Mouse (Mus musculus): ENCODE data around the gene Igsf9b. TPM values are rescaled to one million over a fixed set of nuclear protein-coding genes. Genes with fewer than 3 reads are reported as not detected.

Igsf9b gene
- polyA plus RNA-seq, 1 experiment from 2014 or later, result 2.2 TPM

DNA sequence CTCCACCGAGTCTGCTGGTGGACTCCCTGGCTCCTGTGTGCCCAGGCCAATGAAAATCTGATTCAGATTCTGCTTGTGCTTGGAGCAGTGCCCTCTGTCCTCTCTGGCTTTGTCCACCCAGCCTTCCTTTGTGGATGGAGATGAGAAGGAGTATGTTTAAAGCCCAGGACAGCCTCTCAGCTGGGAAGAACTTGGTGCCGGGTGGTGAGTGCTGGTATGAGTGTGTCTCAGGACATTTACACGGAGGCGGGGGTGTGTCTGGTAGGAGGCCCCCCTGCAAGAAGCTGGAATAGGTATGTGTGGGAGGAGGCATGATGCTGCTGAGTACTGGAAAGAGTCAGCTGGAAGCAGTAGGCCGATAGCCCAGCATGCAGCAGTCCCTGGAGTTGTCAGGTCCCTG lies 3.3 kb downstream of the Igsf9b start:
- Histone ChIP-seq H3K4me1 (ENCODE audit: insufficient read depth) (peaks cover 2% of the 10 kb centered on the region; the same call in 1 of the 2 replicates), H3K4me3 (ENCODE audit: low read depth, low read length) (no peak overlapping the region), H3K27ac (ENCODE audit: low read depth) (no peak overlapping the region), H3K9ac (no peak overlapping the region), H3K27me3 (ENCODE audit: insufficient read depth, low read length) (peaks cover 27% of the 10 kb centered on the region), H3K9me3 (ENCODE audit: low read depth, low read length) (no peaks in the 10 kb centered on the region), H3K36me3 (ENCODE audit: insufficient read depth) (no peaks in the 10 kb centered on the region), H3K4me2 (no peak overlapping the region)
- no peak for ATAC-seq (ENCODE audit: insufficient read depth)
- DNase-seq, result no peak
- WGBS, result 52% methylated on average over 5 of the region's 5 CpGs
- no peak for TF ChIP-seq CTCF (IDR thresholded peaks at IDR 0.05; ENCODE audit: low read depth)

DNA sequence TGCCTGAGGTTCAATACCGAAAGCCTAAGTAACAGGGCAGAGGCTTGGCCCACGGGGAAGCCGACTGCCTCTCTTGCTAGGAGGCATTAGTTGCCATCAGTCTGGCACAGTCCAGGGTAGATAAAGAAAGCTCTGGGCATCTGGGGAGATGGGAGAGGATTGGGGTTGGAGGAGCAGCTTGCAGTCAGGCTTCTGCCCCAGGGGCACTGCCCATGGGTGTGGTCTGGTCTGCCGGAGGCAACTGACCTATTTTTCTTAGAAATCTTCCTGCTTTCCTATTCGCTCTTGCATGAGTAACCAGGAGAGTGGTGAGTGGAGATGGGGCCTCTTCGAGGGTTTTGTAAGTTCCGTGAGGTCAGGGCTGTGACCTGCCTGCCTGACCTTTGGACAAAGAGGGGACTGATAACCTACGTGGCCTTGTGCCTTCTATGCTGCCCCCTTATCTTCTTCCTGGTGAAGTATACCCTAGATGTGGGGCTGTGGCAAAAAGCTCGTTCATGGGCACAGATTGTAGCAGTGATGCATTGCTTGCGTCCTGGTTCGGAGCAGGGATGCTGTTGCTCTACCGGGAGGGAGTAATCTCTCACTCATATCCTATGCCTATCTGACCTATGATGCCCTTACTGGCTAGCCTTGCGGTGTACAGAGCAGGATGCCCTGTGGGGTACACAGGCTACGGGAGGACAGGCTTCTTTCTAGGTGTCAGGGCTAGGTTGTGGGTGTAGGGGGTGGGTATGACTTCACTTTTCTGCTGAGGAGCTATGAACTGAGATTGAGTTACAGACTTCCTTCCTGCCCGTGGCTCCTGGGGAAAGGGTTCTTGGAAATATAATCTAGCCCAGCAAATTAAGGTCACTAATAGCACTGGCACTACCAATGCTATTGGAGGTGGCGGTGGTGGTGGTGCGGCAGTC lies 4.8 kb downstream of the Igsf9b start:
- no peak overlapping the region for H3K9ac ChIP-seq
- DNase-seq, result no peak
- H3K36me3 ChIP-seq (ENCODE audit: insufficient read depth), result no peaks in the 10 kb centered on the region
- H3K27ac ChIP-seq (ENCODE audit: low read depth), result no peak overlapping the region
- TF ChIP-seq CTCF (IDR thresholded peaks at IDR 0.05; ENCODE audit: low read depth), result no peak
- 41% methylated on average over 17 of the region's 17 CpGs for WGBS
- H3K27me3 ChIP-seq (ENCODE audit: insufficient read depth, low read length), result peaks cover 22% of the 10 kb centered on the region
- no peaks in the 10 kb centered on the region for H3K4me1 ChIP-seq (ENCODE audit: insufficient read depth)
- no peak overlapping the region for H3K4me2 ChIP-seq
- no peak for ATAC-seq (ENCODE audit: insufficient read depth)
- H3K9me3 ChIP-seq (ENCODE audit: low read depth, low read length), result no peaks in the 10 kb centered on the region
- no peak overlapping the region for H3K4me3 ChIP-seq (ENCODE audit: low read depth, low read length)

DNA sequence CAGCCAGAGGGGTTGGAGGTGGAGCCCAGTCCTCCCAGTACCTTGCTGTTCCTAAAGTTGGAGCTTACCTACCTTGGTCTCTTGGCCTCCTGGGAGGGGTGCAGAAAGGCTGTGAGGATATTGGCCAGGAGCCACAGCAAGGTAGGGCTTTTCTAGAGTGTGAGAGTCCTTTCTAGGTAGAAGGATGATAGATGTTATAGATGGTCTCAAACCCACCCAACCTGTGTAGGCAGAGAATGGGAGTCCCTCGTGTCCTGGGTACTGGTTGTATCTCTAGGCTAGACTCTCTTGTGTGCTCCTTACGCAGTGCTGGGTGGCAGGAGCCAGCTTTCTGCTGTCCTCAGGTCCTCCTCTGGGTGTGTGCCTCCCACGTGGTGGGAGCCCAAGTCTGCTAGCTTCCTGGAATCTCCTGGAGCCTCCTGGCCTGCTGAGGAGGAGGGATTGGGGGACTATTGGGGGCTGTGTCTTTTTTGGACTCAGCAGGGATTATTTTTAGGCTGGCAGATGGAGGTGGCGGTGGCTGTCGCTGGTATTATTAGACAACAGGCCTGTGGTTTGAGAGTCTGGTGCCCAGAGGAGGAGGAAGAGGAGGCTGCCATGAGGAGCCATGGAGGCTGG lies 5.6 kb downstream of the Igsf9b start:
- ATAC-seq (ENCODE audit: insufficient read depth), result no peak
- Histone ChIP-seq H3K4me1 (ENCODE audit: insufficient read depth) (no peaks in the 10 kb centered on the region), H3K27me3 (ENCODE audit: insufficient read depth, low read length) (peaks cover 16% of the 10 kb centered on the region), H3K9me3 (ENCODE audit: low read depth, low read length) (no peaks in the 10 kb centered on the region), H3K27ac (ENCODE audit: low read depth) (no peak overlapping the region), H3K4me2 (no peak overlapping the region), H3K4me3 (ENCODE audit: low read depth, low read length) (no peak overlapping the region), H3K9ac (no peak overlapping the region), H3K36me3 (ENCODE audit: insufficient read depth) (no peaks in the 10 kb centered on the region)
- DNase-seq, result no peak
- no peak for TF ChIP-seq CTCF (IDR thresholded peaks at IDR 0.05; ENCODE audit: low read depth)
- WGBS, result 60% methylated on average over 5 of the region's 5 CpGs

DNA sequence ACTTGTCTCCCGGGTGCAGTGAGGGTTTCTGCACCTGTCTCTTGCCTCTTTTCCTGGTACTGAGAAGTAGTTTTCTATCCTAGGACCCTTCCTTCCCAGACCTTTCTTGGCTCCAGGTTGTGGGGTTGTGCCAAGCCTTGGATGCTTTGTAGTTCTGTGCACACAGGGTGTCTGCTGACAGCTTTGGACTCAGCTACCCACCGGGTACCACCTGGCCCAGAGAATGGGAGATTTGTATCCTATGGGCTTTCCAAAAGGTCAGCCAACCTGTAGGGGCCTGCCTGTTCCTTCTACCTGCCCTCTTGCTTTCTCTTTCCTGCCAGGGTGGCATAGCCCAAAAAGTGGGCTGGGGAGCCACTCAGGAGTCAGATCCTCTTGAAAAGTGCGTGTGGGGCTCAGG lies 6.5 kb downstream of the Igsf9b start:
- Histone ChIP-seq H3K9ac (no peak overlapping the region), H3K9me3 (ENCODE audit: low read depth, low read length) (no peaks in the 10 kb centered on the region), H3K27ac (ENCODE audit: low read depth) (no peak overlapping the region), H3K27me3 (ENCODE audit: insufficient read depth, low read length) (peaks cover 7% of the 10 kb centered on the region), H3K4me3 (ENCODE audit: low read depth, low read length) (no peak overlapping the region), H3K4me2 (no peak overlapping the region), H3K36me3 (ENCODE audit: insufficient read depth) (no peaks in the 10 kb centered on the region), H3K4me1 (ENCODE audit: insufficient read depth) (no peaks in the 10 kb centered on the region)
- WGBS, result 58% methylated on average over 3 of the region's 3 CpGs
- ATAC-seq (ENCODE audit: insufficient read depth), result no peak
- no peak for TF ChIP-seq CTCF (IDR thresholded peaks at IDR 0.05; ENCODE audit: low read depth)
- DNase-seq, result no peak

DNA sequence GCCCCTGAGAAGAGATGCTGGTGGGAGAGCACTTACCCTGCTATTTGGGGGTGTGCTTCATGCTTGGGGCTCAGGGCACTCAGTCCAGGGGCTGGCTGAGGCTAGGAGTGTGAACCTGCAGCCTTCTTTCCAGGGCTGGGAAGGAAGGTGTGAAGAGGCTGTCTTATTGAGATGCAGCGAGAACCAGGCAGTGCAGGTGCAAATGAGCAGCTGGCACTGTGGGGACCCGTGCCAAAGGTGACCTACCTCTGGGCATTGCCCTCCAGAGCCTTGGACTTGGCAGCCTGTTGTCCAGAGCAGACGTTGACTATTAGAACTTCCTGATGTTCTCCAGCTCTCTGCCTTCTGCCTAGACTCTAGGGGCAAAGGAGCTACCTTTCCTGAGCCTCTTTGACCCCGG lies 7.6 kb downstream of the Igsf9b start:
- H3K9me3 ChIP-seq (ENCODE audit: low read depth, low read length), result no peaks in the 10 kb centered on the region
- no peak overlapping the region for H3K9ac ChIP-seq
- TF ChIP-seq CTCF (IDR thresholded peaks at IDR 0.05; ENCODE audit: low read depth), result no peak
- H3K27ac ChIP-seq (ENCODE audit: low read depth), result no peak overlapping the region
- no peak overlapping the region for H3K4me3 ChIP-seq (ENCODE audit: low read depth, low read length)
- H3K27me3 ChIP-seq (ENCODE audit: insufficient read depth, low read length), result no peaks in the 10 kb centered on the region
- H3K4me2 ChIP-seq, result no peak overlapping the region
- WGBS, result 11% methylated on average over 4 of the region's 4 CpGs
- ATAC-seq (ENCODE audit: insufficient read depth) (no peak), DNase-seq (no peak)
- no peaks in the 10 kb centered on the region for H3K4me1 ChIP-seq (ENCODE audit: insufficient read depth)
- H3K36me3 ChIP-seq (ENCODE audit: insufficient read depth), result no peaks in the 10 kb centered on the region

DNA sequence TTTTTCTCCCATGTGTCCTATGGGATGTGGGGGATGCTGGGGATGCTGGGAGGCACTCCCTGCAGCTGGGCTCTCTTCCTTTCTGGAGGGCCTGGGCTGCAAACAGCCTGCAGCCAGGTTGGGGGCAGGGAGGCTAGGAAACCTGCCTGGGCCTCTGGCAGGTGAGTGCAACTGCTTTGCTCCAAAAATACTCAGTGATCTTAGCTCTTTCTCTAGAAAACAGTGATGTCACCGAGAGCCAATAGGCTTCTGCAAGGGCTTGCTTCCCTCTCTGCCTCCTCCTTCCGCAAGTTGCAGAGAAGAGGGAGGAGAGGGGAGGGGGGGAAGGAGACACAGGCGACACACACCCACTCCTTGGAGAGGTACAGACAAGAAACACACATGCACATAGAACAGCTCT lies 8.3 kb downstream of the Igsf9b start:
- no peaks in the 10 kb centered on the region for H3K36me3 ChIP-seq (ENCODE audit: insufficient read depth)
- TF ChIP-seq CTCF (IDR thresholded peaks at IDR 0.05; ENCODE audit: low read depth), result no peak
- no peaks in the 10 kb centered on the region for H3K27me3 ChIP-seq (ENCODE audit: insufficient read depth, low read length)
- WGBS, result 7% methylated on average over 2 of the region's 3 CpGs
- H3K27ac ChIP-seq (ENCODE audit: low read depth), result no peak overlapping the region
- H3K9me3 ChIP-seq (ENCODE audit: low read depth, low read length), result no peaks in the 10 kb centered on the region
- no peak for ATAC-seq (ENCODE audit: insufficient read depth)
- no peak overlapping the region for H3K9ac ChIP-seq
- H3K4me3 ChIP-seq (ENCODE audit: low read depth, low read length), result no peak overlapping the region
- no peak for DNase-seq
- no peak overlapping the region for H3K4me2 ChIP-seq
- no peaks in the 10 kb centered on the region for H3K4me1 ChIP-seq (ENCODE audit: insufficient read depth)

DNA sequence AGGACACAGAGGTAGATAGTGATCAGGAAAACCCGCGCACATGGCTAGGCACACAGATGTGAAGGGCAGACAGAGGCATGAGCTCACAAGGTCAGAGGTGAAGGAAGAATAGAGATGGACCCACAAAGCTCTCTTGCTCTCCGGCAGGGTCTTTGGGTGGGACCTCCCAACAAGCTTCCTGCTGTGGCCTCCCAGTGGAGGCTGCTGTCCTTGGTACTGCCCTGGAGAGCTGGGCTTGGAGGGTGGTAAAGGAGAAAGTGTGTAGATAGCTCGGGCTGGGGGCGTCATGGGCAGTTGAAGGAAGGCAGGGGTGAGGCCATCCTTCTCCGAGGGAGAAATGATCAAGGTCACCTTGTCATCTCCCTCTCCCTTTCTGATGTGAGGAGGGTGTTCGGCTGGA lies 9.0 kb downstream of the Igsf9b start:
- Histone ChIP-seq H3K27ac (ENCODE audit: low read depth) (no peak overlapping the region), H3K4me1 (ENCODE audit: insufficient read depth) (no peaks in the 10 kb centered on the region), H3K9me3 (ENCODE audit: low read depth, low read length) (no peaks in the 10 kb centered on the region), H3K9ac (no peak overlapping the region), H3K36me3 (ENCODE audit: insufficient read depth) (no peaks in the 10 kb centered on the region), H3K4me3 (ENCODE audit: low read depth, low read length) (no peak overlapping the region), H3K4me2 (no peak overlapping the region), H3K27me3 (ENCODE audit: insufficient read depth, low read length) (no peaks in the 10 kb centered on the region)
- TF ChIP-seq CTCF (IDR thresholded peaks at IDR 0.05; ENCODE audit: low read depth), result no peak
- WGBS, result 20% methylated on average over 7 of the region's 7 CpGs
- DNase-seq (peak; percentile 69), ATAC-seq (ENCODE audit: insufficient read depth) (peak; percentile 66; the same call in 1 of the 2 replicates)
